In genomic region chr16:20516726-20517201, GRCm38 (mm10) we compare ENCODE assay signal across 8 mouse cellular contexts. TPM values are rescaled to one million over a fixed set of nuclear protein-coding genes. Genes with fewer than 3 reads are reported as not detected.
A peak's percentile ranks its signal among the peaks of the same experiment; 100 is the strongest.
DNase-seq lines count a peak whose midpoint lies in the region; ATAC-seq and TF ChIP-seq lines count a peak whose summit lies in the region.

Dvl3 (plus strand) TSS chr16:20516982.

- peak; percentile 95 for ATAC-seq in frontal cortex, adult (ENCODE audit: low TSS enrichment)
- peak; percentile 77 to 91 for ATAC-seq in hematopoietic stem cell, adult 5-6 weeks (replicated peaks in 1 of 2; ENCODE audit: insufficient read depth in 1 of 2, low FRiP score in 2 of 2, low TSS enrichment in 1 of 2, low read depth in 1 of 2, poor library complexity in 2 of 2, severe bottlenecking in 2 of 2)
- peak; percentile 98 for ATAC-seq in lung, postnatal 0 days

- H3K4me3 ChIP-seq in lung, postnatal 0 days (ENCODE audit: low read depth, low read length) = peak within 1 kb of the TSS; percentile 97

- H3K4me1 ChIP-seq in lung, postnatal 0 days (ENCODE audit: insufficient read depth, low read depth, low read length) = peaks cover 6% of the 10 kb centered on the region; the same call in 1 of the 2 replicates

- WGBS in lung, postnatal 0 days = under 1% methylated on average over 32 of the region's 55 CpGs

- H3K9ac ChIP-seq in lung, postnatal 0 days (replicated peaks; ENCODE audit: low read depth) = peak within 1 kb of the TSS; percentile 96

- H3K27ac ChIP-seq in lung, postnatal 0 days (ENCODE audit: low read length) = peak within 1 kb of the TSS; percentile 93

- TF ChIP-seq CTCF in lung, postnatal 0 days (IDR thresholded peaks at IDR 0.05) = peak; percentile 66

- H3K9me3 ChIP-seq in lung, postnatal 0 days (ENCODE audit: low read length) = no peaks in the 10 kb centered on the region

- 0 out of 2 replicates have a peak, but pooled peaks cover 7% of the 10 kb centered on the region for H3K36me3 ChIP-seq in lung, postnatal 0 days (ENCODE audit: insufficient read depth, low read length)

- no peak for TF ChIP-seq EP300 in lung, postnatal 0 days (IDR thresholded peaks at IDR 0.05)

- H3K27me3 ChIP-seq in lung, postnatal 0 days (replicated peaks; ENCODE audit: insufficient read depth, low read length) = no peaks in the 10 kb centered on the region

- DNase-seq in MN1 (ENCODE audit: low spot score) = peak; percentile 90
- peak; percentile 83 for DNase-seq in cerebellum, adult 9-10 months
- peak; percentile 83 to 91 for DNase-seq in layer of hippocampus, postnatal 10 days (ENCODE audit: low spot score in 2 of 2)
- DNase-seq in lung, postnatal 0 days (ENCODE audit: low spot score) = peak; percentile 97
- peak; percentile 72 for DNase-seq in ovary, postnatal 10 days (ENCODE audit: low spot score)
- peak; percentile 58 for DNase-seq in thymus, postnatal 0 days (ENCODE audit: low spot score)

- peak within 1 kb of the TSS; percentile 86 for H3K4me2 ChIP-seq in lung, postnatal 0 days (replicated peaks; ENCODE audit: low read depth, low read length)

RNA-seq across cellular contexts. Expression of gene Dvl3, which starts in this region (rescaled TPM):
- 3.2 and 4.4 TPM in 2 replicates for total RNA-seq in hematopoietic stem cell, adult 5-6 weeks (2017)
- 10 to 100 TPM; 83.1 to 87.2 TPM for total RNA-seq in layer of hippocampus, postnatal 10 days (2021)
- polyA plus RNA-seq in lung, postnatal 0 days (2015; fragmentation: Nextera tagmentation; extraction: Ambion mirVana) = 10.3 and 10.5 TPM in 2 replicates
- 4.7 and 5.3 TPM in 2 replicates for polyA plus RNA-seq in thymus, postnatal 0 days (2015; fragmentation: Nextera tagmentation; extraction: Ambion mirVana)

Comparison
In these comparisons a context has a peak if more than half of its experiments do, and no peak if none do; other contexts are left out.
1. Peak in every context shown above with its lines: DNase-seq, ATAC-seq, H3K4me3 ChIP-seq and H3K27ac ChIP-seq.
2. RNA of gene Dvl3 (total RNA-seq): 83.1 to 87.2 TPM in layer of hippocampus, postnatal 10 days; 3.2 to 4.4 TPM in hematopoietic stem cell, adult 5-6 weeks; every median in the first group is over 10 times any median in the second.